Mouse (Mus musculus): Measurements from ENCODE around the gene Pip5kl1. TPM values are rescaled to one million over a fixed set of nuclear protein-coding genes. Genes with fewer than 3 reads are reported as not detected.

Pip5kl1 gene
- polyA plus RNA-seq, 1 experiment = 0.67 TPM

DNA sequence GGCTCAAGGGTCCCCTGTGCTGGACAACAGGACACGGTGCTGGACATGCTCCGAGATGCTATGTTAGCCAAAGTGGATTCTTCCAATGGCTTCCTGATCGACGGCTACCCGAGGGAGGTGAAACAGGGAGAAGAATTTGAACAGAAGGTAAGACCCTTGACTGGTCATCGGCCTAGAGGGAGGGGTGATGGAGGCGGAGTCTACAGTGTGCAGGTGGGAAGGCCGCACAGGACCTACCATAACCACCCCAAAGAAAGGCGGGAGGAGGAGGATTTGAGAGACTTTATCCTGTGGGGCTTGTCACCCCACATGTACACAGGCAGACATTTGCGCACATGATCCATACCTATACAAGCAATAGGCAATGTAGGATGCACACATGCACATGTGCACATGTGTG lies 56.4 kb downstream of the Pip5kl1 start:
- Histone ChIP-seq H3K27ac (ENCODE audit: insufficient read depth, low read length) (no peak overlapping the region; the same call in 1 of the 2 replicates), H3K4me3 (ENCODE audit: insufficient read depth, low read length) (peak overlapping the region; percentile 41), H3K4me1 (ENCODE audit: control insufficient read depth, insufficient read depth, low read length) (peaks cover 4% of the 10 kb centered on the region; the same call in 1 of the 2 replicates)
- no peak for TF ChIP-seq CTCF (IDR thresholded peaks at IDR 0.05; ENCODE audit: borderline replicate concordance, insufficient read depth, low read length)
- no peak for TF ChIP-seq POLR2A (IDR thresholded peaks at IDR 0.05; ENCODE audit: low read depth, low read length)

DNA sequence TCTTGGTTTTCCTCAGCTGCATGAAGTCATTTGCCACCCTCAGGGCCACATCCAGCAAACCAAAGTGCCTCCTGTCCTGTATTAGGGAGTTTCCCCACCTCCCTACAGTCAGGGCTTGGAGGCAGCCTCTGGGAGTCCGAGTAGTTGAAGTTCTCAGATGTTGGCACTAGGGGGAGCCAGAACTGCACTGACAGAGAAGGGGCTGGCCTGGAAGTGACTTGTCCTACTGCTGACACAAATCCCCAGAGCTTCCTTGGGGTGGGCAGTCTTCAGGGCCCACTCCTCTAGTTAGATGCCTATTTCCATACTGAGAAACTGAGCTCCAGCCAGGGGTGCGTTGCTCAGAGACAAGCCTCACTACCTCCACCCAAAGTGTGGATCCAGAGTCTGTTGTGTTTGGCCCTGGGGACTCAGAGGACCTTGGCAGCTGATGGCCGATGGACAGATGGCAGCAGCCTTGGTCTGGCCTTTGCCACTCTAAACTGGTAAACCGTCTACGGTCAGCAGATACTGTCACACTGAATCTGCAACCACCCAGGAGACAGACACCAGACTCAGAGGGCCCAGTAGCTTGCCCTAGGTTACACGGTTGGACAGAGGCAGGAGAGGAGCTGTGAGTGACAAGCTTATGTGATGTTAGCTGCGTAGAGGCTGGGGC lies 57.3 kb downstream of the Pip5kl1 start:
- Histone ChIP-seq H3K27ac (ENCODE audit: insufficient read depth, low read length) (no peak overlapping the region), H3K4me3 (ENCODE audit: insufficient read depth, low read length) (peak overlapping the region; percentile 41), H3K4me1 (ENCODE audit: control insufficient read depth, insufficient read depth, low read length) (peaks cover 4% of the 10 kb centered on the region; the same call in 1 of the 2 replicates)
- TF ChIP-seq POLR2A (IDR thresholded peaks at IDR 0.05; ENCODE audit: low read depth, low read length) = no peak
- TF ChIP-seq CTCF (IDR thresholded peaks at IDR 0.05; ENCODE audit: borderline replicate concordance, insufficient read depth, low read length) = peak; percentile 66; the same call in 1 of the 2 replicates

Other genes with a start within 250 kb of the Pip5kl1 start
- 41.8 and 47.6 TPM in 2 replicates for gene Ciz1, start 222.5 kb upstream of the Pip5kl1 start, polyA plus RNA-seq (2011; ENCODE audit: insufficient read length, low read depth, missing spikeins)
- gene Dnm1, start 221.5 kb upstream of the Pip5kl1 start, polyA plus RNA-seq (2011; ENCODE audit: insufficient read length, low read depth, missing spikeins) = 37.2 and 52.6 TPM in 2 replicates
- 28.8 and 30.3 TPM in 2 replicates for gene 1110008P14Rik, start 192.9 kb upstream of the Pip5kl1 start, polyA plus RNA-seq (2011; ENCODE audit: insufficient read length, low read depth, missing spikeins)
- not detected in 2 replicates for gene Lcn2, start 186.5 kb upstream of the Pip5kl1 start, polyA plus RNA-seq (2011; ENCODE audit: insufficient read length, low read depth, missing spikeins)
- gene Ptges2, start 178.9 kb upstream of the Pip5kl1 start, polyA plus RNA-seq (2011; ENCODE audit: insufficient read length, low read depth, missing spikeins) = 14.3 and 18.0 TPM in 2 replicates
- gene Naif1, start 124.3 kb upstream of the Pip5kl1 start, polyA plus RNA-seq (2011; ENCODE audit: insufficient read length, low read depth, missing spikeins) = 3.5 and 3.8 TPM in 2 replicates
- gene Slc25a25, start 123.4 kb upstream of the Pip5kl1 start, polyA plus RNA-seq (2011; ENCODE audit: insufficient read length, low read depth, missing spikeins) = 10.7 and 16.6 TPM in 2 replicates
- gene Fam102a, start 39.5 kb upstream of the Pip5kl1 start, polyA plus RNA-seq (2011; ENCODE audit: insufficient read length, low read depth, missing spikeins) = 5.3 and 8.9 TPM in 2 replicates
- 70.1 and 71.9 TPM in 2 replicates for gene Dpm2, start 3.9 kb upstream of the Pip5kl1 start, polyA plus RNA-seq (2011; ENCODE audit: insufficient read length, low read depth, missing spikeins)
- gene 9430097D07Rik, start 887 bp downstream of the Pip5kl1 start, polyA plus RNA-seq (2011; ENCODE audit: insufficient read length, low read depth, missing spikeins) = not detected in 2 replicates
- gene St6galnac4, start 12.3 kb downstream of the Pip5kl1 start, polyA plus RNA-seq (2011; ENCODE audit: insufficient read length, low read depth, missing spikeins) = 20.4 and 21.5 TPM in 2 replicates
- 33.3 and 39.3 TPM in 2 replicates for gene St6galnac6, start 24.9 kb downstream of the Pip5kl1 start, polyA plus RNA-seq (2011; ENCODE audit: insufficient read length, low read depth, missing spikeins)
- gene Ak1, start 47.0 kb downstream of the Pip5kl1 start, polyA plus RNA-seq (2011; ENCODE audit: insufficient read length, low read depth, missing spikeins) = 157 and 266 TPM in 2 replicates
- gene Eng, start 71.8 kb downstream of the Pip5kl1 start, polyA plus RNA-seq (2011; ENCODE audit: insufficient read length, low read depth, missing spikeins) = 15.1 and 17.1 TPM in 2 replicates
- 20.2 and 26.4 TPM in 2 replicates for gene Fpgs, start 129.3 kb downstream of the Pip5kl1 start, polyA plus RNA-seq (2011; ENCODE audit: insufficient read length, low read depth, missing spikeins)
- 77.9 and 82.0 TPM in 2 replicates for gene Cdk9, start 138.3 kb downstream of the Pip5kl1 start, polyA plus RNA-seq (2011; ENCODE audit: insufficient read length, low read depth, missing spikeins)
- 2.1 and 2.6 TPM in 2 replicates for gene Sh2d3c, start 146.3 kb downstream of the Pip5kl1 start, polyA plus RNA-seq (2011; ENCODE audit: insufficient read length, low read depth, missing spikeins)
- not detected in 2 replicates for gene 6330409D20Rik, start 166.2 kb downstream of the Pip5kl1 start, polyA plus RNA-seq (2011; ENCODE audit: insufficient read length, low read depth, missing spikeins)
- gene Tor2a, start 182.4 kb downstream of the Pip5kl1 start, polyA plus RNA-seq (2011; ENCODE audit: insufficient read length, low read depth, missing spikeins) = 26.1 and 36.6 TPM in 2 replicates
- gene Ttc16, start 200.8 kb downstream of the Pip5kl1 start, polyA plus RNA-seq (2011; ENCODE audit: insufficient read length, low read depth, missing spikeins) = 0.40 and 0.67 TPM in 2 replicates
- 28.9 and 44.3 TPM in 2 replicates for gene Ptrh1, start 201.0 kb downstream of the Pip5kl1 start, polyA plus RNA-seq (2011; ENCODE audit: insufficient read length, low read depth, missing spikeins)
- not detected in 2 replicates for gene Cfap157, start 209.6 kb downstream of the Pip5kl1 start, polyA plus RNA-seq (2011; ENCODE audit: insufficient read length, low read depth, missing spikeins)

All from embryonic fibroblast, embryonic 13.5 days (primary cell).